Mouse (Mus musculus) ES-Bruce4 (cell line): ENCODE data around the gene Dnajc17.
A peak's percentile ranks its signal among the peaks of the same experiment; 100 is the strongest.

Source experiments
- CTCF ChIP-seq: IDR thresholded peaks from one replicate; pipeline ENCODE4 v1.8.1; 2011; ENCODE audit warnings: low read depth, low read length
- EP300 ChIP-seq: IDR thresholded peaks from 2 replicates; pipeline ENCODE4 v1.6.1; 2011; ENCODE audit warnings: low read depth, low read length; ENCODE audit not compliant: insufficient read depth
- POLR2A ChIP-seq: IDR thresholded peaks from one replicate; pipeline ENCODE4 v1.8.1; 2011; ENCODE audit warnings: low read length; ENCODE audit not compliant: insufficient read depth

GRCm38 (mm10) chr2:119250826-119251478 lies 42.4 kb upstream of the Dnajc17 start:
- TF ChIP-seq POLR2A, result no peak
- TF ChIP-seq CTCF, result peak; percentile 96
- no peak for TF ChIP-seq EP300
